Mouse (Mus musculus) skeletal muscle tissue, adult 2 months (tissue): Measurements from ENCODE around the gene Nfatc2.
A peak's percentile ranks its signal among the peaks of the same experiment; 100 is the strongest.

ENCODE experiments used
- DNase-seq: peaks from one replicate; pipeline ENCODE4 v3.0.0-alpha.2; 2012; ENCODE audit warnings: low read depth, low spot score

Gene Nfatc2

DNA sequence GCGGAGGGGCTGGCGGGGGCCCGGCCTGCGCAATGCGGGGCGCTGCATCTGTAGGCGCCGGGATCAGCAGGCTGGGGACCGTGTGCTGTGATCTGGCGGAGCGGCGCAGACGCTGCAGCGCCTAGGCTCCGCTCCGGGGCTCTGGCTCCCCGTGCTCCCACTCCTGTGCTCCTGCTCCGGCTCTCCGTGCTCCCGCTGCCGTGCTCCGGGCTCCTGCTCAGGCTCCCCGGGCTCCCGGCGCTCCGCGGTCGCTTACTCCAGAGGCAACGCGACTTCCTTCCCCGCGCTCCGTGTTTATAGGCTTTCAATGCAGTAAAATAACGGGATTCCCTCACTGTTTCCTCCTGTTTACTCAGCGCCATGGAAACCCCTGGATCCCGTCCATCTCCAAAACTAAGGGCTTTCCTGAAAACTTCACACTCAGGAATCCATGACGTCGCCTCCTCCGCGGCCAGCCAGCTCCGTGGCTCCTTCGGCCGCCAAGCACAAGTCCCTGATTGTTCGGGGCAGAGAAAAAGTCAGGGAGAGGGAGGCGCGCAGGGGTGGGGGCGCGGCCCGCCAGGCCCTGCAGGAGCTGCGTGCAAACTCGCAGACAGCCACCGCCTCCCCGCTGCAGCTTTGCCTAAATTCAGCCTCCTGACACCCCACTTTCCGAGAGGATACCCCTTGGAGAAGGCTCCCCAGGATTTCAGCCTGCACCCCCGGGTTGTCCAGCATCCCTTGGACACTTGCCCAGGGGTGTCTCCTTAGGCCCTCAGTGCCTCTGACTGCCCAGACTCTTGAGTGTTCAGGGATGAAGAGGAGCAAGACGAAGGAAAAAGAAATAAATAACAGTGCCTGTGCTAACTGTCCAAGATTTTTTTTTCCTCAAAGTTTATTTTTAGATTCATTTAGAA, at the start of gene Nfatc2:
Gene Nfatc2 (minus strand): TSS at position 167 of the 896 bp plus-strand sequence.
- peak; percentile 85 for DNase-seq

DNA sequence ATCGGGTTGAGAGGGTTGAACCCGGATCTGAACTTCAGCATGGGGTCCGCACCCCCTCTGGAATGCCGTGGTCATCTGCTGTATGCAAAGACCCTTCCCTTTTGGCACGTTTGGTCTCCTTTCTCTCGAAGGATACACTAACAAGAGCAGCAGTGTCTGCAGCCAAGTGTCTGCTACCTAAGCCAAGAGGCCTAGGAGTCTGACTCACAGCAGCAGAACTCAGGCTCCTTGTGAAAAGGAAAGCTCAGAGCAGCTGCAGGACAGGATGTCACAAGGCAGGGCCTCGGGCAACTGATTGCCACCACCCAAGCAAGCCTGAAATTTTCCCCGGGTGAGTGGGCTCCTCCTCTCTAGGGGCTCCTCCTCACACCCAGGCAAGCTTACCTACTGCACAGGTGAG, 46.7 kb upstream of the Nfatc2 start:
- no peak for DNase-seq

DNA sequence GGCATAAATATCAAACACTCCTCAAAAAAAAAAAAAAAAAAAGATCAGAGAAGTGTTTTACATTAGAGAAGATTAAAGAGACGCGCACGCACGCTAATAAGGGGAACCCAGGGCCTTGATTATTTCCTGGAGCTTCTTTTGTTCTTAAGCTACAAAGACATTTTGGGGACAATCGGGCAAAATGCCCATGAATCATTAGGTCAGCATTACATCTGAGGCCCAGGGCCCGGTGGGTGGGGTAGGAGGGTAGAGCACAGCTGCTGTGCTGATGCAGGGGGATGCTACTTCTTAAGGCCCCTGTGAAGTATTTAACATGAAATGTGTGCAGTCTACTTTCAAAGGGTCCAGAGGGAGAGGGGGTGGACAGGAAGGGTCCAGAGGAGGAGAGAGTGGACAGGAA, 43.4 kb upstream of the Nfatc2 start:
- no peak for DNase-seq

DNA sequence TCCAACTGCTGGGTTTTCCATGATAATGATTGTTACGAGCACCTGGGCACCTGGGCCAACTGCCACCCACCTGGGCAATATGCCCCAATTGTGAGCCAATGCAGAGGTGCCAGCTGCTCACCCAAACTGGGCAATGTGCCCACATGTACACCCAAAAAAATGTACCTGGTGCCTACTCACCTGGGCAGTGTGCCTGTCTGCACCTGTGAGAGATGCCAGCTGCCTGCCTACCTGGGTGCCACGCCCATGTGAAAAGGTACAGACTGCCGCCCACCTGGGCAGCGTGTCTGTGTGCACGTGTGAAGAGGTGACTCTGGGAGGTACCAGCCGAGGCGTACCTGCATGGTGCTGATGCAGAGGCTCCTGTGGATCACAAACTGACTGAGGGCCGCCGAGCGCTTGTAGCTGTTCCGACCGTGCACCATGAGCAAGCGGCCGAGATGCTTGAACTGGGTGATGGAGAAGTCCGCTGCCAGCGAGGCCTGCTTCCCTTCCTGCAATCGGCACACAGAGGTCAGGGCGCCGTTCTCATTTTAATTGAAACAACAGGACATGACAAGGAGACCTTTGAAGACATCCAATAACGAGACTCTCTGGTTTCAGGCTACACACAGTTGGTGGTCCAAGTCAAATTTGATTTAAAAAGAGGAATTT, 42.2 kb upstream of the Nfatc2 start:
- DNase-seq, result no peak

DNA sequence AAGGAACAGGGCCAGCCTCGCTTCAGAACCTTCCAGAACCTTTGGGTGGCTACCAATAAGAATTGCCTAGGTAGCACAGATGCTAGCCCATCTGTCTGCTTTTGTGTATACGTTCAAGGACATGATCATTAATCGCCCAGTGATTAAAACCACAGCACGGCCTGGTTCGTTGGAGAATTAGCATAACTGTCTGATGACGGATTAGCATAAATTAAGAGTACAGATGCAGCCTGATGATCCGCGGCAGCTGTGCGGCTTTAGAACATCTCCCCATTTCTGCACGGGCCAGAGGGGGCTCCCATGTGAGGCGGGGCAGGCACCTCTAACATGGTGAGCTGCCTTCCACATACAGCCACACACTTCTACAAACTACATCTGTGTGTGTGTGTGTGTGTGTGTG, 40.7 kb upstream of the Nfatc2 start:
- DNase-seq, result no peak

DNA sequence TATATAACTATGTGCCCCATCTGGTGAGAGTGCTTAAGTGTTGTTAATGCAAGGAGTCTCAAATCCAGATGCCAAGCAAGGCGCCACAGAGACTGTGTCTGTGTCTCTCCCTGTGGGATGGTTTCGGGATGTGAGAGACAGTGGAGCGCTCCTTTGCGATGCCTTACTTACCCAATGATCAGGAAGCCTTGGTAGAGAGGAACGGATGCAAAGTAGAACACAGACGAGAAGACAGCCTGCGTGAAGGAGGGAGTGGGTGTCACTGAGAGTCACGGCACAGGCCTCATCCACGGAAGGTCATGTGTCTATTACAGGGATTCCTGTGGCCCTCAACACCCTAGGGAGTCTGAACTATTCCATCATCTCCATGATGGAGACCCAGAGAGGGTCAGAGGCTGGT, 39.0 kb upstream of the Nfatc2 start:
- DNase-seq, result no peak

GRCm38 (mm10) chr2:168634881-168635280, 33.4 kb upstream of the Nfatc2 start:
- DNase-seq, result no peak

DNA sequence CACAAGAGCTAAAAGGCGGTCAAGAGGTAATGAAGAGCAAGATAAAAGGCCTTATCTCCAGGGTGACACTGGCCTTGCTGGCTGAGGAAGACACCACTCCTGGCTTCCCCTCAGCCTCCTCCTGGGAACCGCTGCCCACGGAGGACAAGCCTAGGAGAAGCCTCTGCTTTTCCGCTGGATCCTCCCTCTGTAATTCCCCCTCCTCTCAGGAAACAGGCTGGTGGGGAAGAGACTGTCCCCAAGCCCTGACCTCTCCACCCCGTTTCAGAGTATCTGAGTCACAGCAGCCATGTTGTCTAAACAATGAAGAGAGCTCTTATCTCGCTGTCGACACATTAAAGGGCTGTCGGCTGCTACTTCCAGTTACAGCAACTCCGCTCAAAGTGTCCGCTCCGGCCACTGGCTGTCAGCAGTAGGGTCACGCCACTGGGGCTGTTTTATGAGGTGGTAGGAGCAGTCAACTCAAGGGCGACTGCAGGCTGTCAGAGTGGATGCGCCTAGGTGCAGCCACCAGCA, 31.9 kb upstream of the Nfatc2 start:
- DNase-seq, result no peak

- DNase-seq, result no peak
These were observed 31.1 kb upstream of the Nfatc2 start for GRCm38 (mm10) chr2:168632543-168632942.

GRCm38 (mm10) chr2:168628787-168629186, 27.3 kb upstream of the Nfatc2 start:
- DNase-seq, result peak; percentile 78

DNA sequence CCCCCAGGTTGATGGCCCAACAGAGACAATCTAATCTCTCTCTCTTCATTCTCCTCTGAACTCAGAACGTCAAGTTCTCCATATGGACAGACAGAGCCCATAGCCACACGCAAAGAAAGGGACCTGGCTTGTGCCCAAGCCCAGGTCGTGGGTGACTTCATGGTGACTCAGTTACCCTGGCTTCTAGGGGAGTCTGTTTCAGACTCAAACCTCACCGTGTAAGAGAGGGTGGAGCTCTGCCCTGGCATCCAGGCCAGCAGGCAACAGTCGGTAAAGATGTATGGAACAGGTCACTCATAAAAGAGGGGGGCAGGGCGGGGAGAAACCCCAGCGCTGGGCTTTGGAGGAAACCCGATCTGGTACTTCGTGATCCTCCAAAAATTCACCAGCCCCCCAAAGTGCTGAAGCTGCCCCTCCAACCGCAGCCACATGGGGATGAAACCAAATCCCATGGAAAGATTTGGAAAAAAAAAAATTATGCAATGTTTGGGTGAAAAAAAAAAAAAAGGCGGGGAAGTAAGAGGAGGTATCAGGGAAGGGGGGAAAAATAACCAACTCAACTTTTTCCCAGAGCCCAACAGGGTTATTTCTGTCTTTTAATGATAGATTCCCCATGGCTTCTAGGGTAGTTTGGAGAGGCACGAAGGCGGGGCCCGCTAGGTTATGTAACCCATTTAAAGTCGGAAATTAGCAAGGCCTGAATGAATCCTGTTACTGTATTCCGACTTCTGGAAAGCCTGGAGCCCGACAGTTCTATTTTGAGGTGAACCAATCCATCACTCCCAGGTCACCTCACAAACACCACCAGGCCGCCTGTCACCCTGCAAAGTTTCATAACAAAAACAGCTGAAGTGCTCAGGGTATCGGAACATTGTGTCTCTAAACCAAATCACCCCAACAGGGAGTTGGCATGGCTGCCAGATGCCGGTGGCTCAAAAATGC, 26.6 kb upstream of the Nfatc2 start:
- DNase-seq, result peak; percentile 84

DNA sequence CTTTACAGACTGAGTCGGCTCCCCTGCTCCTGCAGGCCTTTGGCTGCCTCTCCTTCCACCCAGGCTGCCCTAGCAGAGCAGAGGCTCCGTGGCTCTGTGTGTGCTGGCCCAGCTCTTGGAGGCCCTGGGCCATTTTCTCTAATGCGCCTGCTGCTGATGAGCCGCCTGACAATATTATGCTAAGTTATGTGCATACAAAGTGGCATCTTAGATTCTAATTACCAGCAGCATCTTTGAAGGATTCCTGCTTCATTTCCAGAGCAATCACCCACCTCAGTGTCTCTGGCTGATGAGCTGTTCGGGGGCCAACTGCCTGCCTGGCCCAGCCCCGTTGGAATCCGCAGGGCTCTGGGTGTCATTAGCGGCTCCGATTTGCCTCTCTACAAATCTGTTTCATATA, 24.9 kb upstream of the Nfatc2 start:
- DNase-seq, result no peak

DNA sequence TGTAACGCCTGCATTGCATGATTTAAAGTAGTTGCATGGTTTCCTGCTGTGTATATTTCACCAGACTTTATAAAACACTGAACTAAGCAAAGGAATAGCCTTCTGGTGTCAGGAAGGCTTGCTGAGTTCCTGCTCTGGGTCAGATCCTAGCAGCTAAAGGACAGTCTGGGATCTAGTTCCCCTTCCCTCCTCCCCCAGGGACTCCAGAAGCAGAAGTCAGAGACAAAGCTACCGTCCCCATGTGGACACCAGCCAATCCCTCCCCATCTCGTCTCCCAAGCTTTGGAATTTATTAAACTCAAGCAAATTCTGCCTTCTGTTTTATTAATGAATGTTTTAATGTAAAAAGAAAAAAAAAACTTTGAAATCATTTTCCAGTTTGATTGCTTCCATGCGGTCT, 23.6 kb upstream of the Nfatc2 start:
- DNase-seq, result no peak

- no peak for DNase-seq
These were observed 19.8 kb upstream of the Nfatc2 start for GRCm38 (mm10) chr2:168621111-168621802.

GRCm38 (mm10) chr2:168618205-168618717, 16.8 kb upstream of the Nfatc2 start:
- DNase-seq, result no peak

- DNase-seq, result no peak
These were observed 13.7 kb upstream of the Nfatc2 start for GRCm38 (mm10) chr2:168615160-168615559.

GRCm38 (mm10) chr2:168614170-168614872, 12.9 kb upstream of the Nfatc2 start:
- no peak for DNase-seq

- DNase-seq, result no peak
These were observed 11.8 kb upstream of the Nfatc2 start for GRCm38 (mm10) chr2:168613092-168613880.

DNA sequence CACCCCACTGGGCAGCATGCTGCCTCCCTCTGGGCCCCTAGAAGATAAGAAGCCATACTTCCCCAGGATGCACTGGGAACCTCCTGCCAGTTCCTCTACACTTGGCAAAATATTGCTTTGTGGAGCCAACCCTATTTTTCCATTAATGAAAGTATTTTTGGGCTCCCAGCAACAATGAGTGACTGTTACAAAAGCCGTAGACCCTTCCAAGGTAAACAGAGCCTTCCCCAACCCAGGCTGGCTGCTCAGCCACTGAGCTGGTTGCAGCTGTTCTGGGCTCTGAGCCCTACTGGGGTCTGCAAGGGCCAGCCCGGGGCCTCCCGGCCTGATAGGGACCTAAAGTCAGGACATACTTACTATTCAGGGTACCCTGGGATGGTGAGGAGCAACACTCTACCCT, 9.5 kb upstream of the Nfatc2 start:
- no peak for DNase-seq
